Mouse (Mus musculus) lung, postnatal 0 days (tissue): ENCODE measurements at regions not wholly inside any gene's neighbourhood (a gene's known extent, or its start where the extent isn't known, plus 50 kb on each side); places are given as distances from the start of the nearest gene placed in this dataset.

Experiments
- CTCF ChIP-seq: IDR thresholded peaks from 2 replicates; pipeline ENCODE4 v1.5.1; 2016; ENCODE audit warnings: antibody characterized with exemption, mild to moderate bottlenecking
- EP300 ChIP-seq: IDR thresholded peaks from 2 replicates; pipeline ENCODE4 v1.6.1; 2016; ENCODE audit warnings: antibody characterized with exemption, mild to moderate bottlenecking, control low read depth

DNA sequence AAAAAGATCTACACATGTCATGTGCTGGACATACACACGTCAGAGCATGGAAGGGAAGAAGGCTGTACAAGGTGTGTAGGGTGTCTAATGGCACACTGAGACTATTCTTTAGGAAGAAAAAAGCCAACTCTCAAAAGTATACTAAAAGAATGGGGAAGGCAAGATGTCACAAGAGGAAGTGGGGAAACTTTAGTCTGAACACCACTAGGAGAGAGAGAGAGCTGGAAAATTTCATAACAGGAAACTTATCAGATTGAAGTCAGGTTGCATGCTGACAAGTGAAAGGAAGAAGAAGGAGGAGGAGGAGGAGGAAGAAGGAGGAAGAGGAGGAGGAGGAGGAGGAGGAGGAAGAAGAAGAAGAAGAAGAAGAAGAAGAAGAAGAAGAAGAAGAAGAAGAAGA lies 52.3 kb upstream of the Ldah start:
- TF ChIP-seq CTCF (no peak), EP300 (no peak)
